Mouse (Mus musculus): ENCODE measurements around the gene Comtd1.

Gene Comtd1

GRCm38 (mm10) chr14:21848166-21849154 is at the start of gene Comtd1:
Comtd1 (minus strand) TSS chr14:21848977.
- peak; percentile 85 for DNase-seq (ENCODE audit: low read depth, low spot score)

GRCm38 (mm10) chr14:21892341-21892659 is 43.5 kb upstream of the Comtd1 start:
- DNase-seq (ENCODE audit: low read depth, low spot score) = no peak

GRCm38 (mm10) chr14:21891581-21892340 is 43.0 kb upstream of the Comtd1 start:
- DNase-seq (ENCODE audit: low read depth, low spot score) = no peak

- DNase-seq (ENCODE audit: low read depth, low spot score) = no peak
These were observed 41.7 kb upstream of the Comtd1 start for GRCm38 (mm10) chr14:21890430-21890829.

- no peak for DNase-seq (ENCODE audit: low read depth, low spot score)
These were observed 18.0 kb upstream of the Comtd1 start for GRCm38 (mm10) chr14:21866816-21867215.

GRCm38 (mm10) chr14:21866291-21866690 is 17.5 kb upstream of the Comtd1 start:
- no peak for DNase-seq (ENCODE audit: low read depth, low spot score)

GRCm38 (mm10) chr14:21856886-21857285 is 8.1 kb upstream of the Comtd1 start:
- DNase-seq (ENCODE audit: low read depth, low spot score) = no peak

GRCm38 (mm10) chr14:21855961-21856360 is 7.2 kb upstream of the Comtd1 start:
- DNase-seq (ENCODE audit: low read depth, low spot score) = no peak

- no peak for DNase-seq (ENCODE audit: low read depth, low spot score)
These were observed 5.5 kb upstream of the Comtd1 start for GRCm38 (mm10) chr14:21854271-21854670.

GRCm38 (mm10) chr14:21853456-21854109 is 4.8 kb upstream of the Comtd1 start:
- DNase-seq (ENCODE audit: low read depth, low spot score) = peak; percentile 66

- DNase-seq (ENCODE audit: low read depth, low spot score) = no peak
These were observed 3.4 kb upstream of the Comtd1 start for GRCm38 (mm10) chr14:21851996-21852791.

- no peak for DNase-seq (ENCODE audit: low read depth, low spot score)
These were observed 1.8 kb upstream of the Comtd1 start for GRCm38 (mm10) chr14:21850419-21851127.

GRCm38 (mm10) chr14:21849524-21850418 is 994 bp upstream of the Comtd1 start:
- no peak for DNase-seq (ENCODE audit: low read depth, low spot score)

- DNase-seq (ENCODE audit: low read depth, low spot score) = no peak
These were observed 1.2 kb downstream of the Comtd1 start for GRCm38 (mm10) chr14:21847381-21848165.

- no peak for DNase-seq (ENCODE audit: low read depth, low spot score)
These were observed 1.9 kb downstream of the Comtd1 start for GRCm38 (mm10) chr14:21846827-21847380.

GRCm38 (mm10) chr14:21843263-21843662 is 5.5 kb downstream of the Comtd1 start:
- DNase-seq (ENCODE audit: low read depth, low spot score) = no peak

GRCm38 (mm10) chr14:21841819-21842592 is 6.8 kb downstream of the Comtd1 start:
- DNase-seq (ENCODE audit: low read depth, low spot score) = peak; percentile 55
